Mouse (Mus musculus): ENCODE results near the gene Dnah7c. TPM values are rescaled to one million over a fixed set of nuclear protein-coding genes. Genes with fewer than 3 reads are reported as not detected.
"Not testable (repeated sequence)": the region's sequence is repeated elsewhere in the genome, so short reads cannot be mapped to it uniquely, and the experiment has no call there.

Dnah7c gene
- polyA plus RNA-seq, 1 experiment from 2014 or later, result 0.33 TPM

DNA sequence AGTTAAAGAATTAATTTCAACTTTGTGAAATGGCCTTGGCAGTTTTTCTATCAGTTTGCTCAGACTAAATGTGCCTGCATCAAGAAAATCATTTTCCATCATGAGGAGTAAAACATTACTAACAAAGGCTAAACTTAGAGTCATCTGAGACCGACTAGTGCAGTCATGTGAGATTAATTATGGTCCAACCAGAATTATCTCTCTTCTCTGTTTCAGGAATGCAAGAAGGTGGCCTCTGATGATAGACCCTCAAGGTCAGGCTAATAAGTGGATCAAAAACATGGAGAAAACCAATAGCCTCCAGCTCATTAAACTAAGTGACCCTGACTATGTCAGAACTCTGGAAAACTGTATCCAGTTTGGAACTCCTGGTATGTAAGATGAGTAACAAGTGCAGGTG lies 299.4 kb downstream of the Dnah7c start:
- 76% methylated on average over 1 of the region's 1 CpGs for WGBS
- not testable (repeated sequence) for H3K36me3 ChIP-seq (replicated peaks; ENCODE audit: control insufficient read depth, insufficient read depth); ATAC-seq (ENCODE audit: low FRiP score); H3K4me1 ChIP-seq (replicated peaks; ENCODE audit: control insufficient read depth, insufficient read depth, low read length); H3K9me3 ChIP-seq (ENCODE audit: control insufficient read depth, low read length); H3K27ac ChIP-seq; DNase-seq (ENCODE audit: low spot score); H3K27me3 ChIP-seq (ENCODE audit: control insufficient read depth, insufficient read depth, low read length); H3K4me2 ChIP-seq (replicated peaks); H3K4me3 ChIP-seq (replicated peaks; ENCODE audit: low read length); H3K9ac ChIP-seq

DNA sequence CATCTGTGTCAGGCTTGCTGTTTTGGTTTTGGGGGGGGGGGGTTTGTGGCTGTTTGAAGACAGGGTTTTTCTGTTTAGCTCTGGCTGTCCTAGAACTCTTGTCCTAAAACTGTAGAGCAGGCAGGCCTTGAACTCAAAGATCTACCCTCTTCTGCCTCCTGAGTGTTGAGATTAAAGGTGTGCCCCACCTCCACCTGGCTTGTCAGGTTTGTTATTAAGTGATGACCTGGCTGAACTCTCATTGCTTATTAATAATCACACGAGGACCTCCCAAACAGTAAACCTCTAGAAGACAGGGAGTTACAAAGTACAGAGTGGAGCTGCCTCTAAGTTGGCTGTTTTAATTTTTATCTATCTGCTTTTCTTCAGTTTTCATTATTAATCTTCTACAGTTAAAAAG lies 299.9 kb downstream of the Dnah7c start:
- no peaks in the 10 kb centered on the region for H3K4me1 ChIP-seq (replicated peaks; ENCODE audit: control insufficient read depth, insufficient read depth, low read length)
- no peaks in the 10 kb centered on the region for H3K27me3 ChIP-seq (ENCODE audit: control insufficient read depth, insufficient read depth, low read length)
- no peak overlapping the region for H3K4me2 ChIP-seq (replicated peaks)
- H3K36me3 ChIP-seq (replicated peaks; ENCODE audit: control insufficient read depth, insufficient read depth), result no peaks in the 10 kb centered on the region
- ATAC-seq (ENCODE audit: low FRiP score) (no peak), DNase-seq (ENCODE audit: low spot score) (no peak)
- no peak overlapping the region for H3K4me3 ChIP-seq (replicated peaks; ENCODE audit: low read length)
- H3K9ac ChIP-seq, result no peak overlapping the region
- 90% methylated on average over 1 of the region's 1 CpGs for WGBS
- H3K9me3 ChIP-seq (ENCODE audit: control insufficient read depth, low read length), result no peaks in the 10 kb centered on the region
- no peak overlapping the region for H3K27ac ChIP-seq

DNA sequence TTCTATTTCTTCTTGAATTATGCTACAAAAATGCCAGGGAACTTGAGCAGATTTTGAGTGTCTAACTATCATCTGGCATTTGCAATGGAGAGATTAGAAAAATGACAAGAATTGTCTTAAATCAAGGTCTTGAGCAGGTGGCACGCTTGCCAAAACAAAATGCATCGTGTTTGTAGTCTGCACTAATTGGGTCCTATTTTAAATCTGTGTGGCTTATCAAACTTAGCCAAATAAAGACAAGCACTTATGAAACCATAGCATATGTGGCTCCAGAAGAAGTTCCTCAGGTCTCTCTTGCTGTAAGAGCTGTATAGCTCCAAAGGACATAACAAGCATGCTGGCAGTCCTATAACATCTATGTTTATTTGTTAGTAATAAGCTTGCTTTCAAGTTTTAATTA lies 300.3 kb downstream of the Dnah7c start:
- WGBS, result 87% methylated on average over 2 of the region's 2 CpGs
- DNase-seq (ENCODE audit: low spot score); H3K4me3 ChIP-seq (replicated peaks; ENCODE audit: low read length); H3K27me3 ChIP-seq (ENCODE audit: control insufficient read depth, insufficient read depth, low read length); ATAC-seq (ENCODE audit: low FRiP score); H3K9ac ChIP-seq; H3K27ac ChIP-seq; H3K4me1 ChIP-seq (replicated peaks; ENCODE audit: control insufficient read depth, insufficient read depth, low read length); H3K4me2 ChIP-seq (replicated peaks); H3K9me3 ChIP-seq (ENCODE audit: control insufficient read depth, low read length); H3K36me3 ChIP-seq (replicated peaks; ENCODE audit: control insufficient read depth, insufficient read depth): not testable (repeated sequence)

DNA sequence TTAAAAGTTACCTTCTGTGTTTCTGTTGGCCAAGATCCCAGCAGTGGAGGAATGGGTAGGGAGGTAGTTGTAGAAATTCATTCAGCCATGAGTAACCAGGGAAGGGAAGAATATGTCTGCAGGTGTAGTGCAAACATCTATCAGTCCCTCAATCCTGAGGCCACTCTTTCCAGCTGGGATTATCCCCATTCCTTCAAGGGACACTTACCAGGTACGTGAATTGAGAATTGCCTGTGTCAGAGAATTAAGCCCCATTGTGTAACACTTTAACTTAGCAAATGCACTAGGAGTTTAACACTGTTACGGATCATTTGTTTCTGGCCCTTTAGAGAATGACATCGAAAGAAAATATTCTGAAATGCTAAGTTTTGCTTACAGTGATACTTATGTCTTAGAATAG lies 304.3 kb downstream of the Dnah7c start:
- DNase-seq (ENCODE audit: low spot score); H3K4me1 ChIP-seq (replicated peaks; ENCODE audit: control insufficient read depth, insufficient read depth, low read length); H3K36me3 ChIP-seq (replicated peaks; ENCODE audit: control insufficient read depth, insufficient read depth); H3K27ac ChIP-seq; H3K4me2 ChIP-seq (replicated peaks); ATAC-seq (ENCODE audit: low FRiP score); H3K4me3 ChIP-seq (replicated peaks; ENCODE audit: low read length); H3K27me3 ChIP-seq (ENCODE audit: control insufficient read depth, insufficient read depth, low read length); H3K9ac ChIP-seq; H3K9me3 ChIP-seq (ENCODE audit: control insufficient read depth, low read length): not testable (repeated sequence)
- 94% methylated on average over 3 of the region's 3 CpGs for WGBS

DNA sequence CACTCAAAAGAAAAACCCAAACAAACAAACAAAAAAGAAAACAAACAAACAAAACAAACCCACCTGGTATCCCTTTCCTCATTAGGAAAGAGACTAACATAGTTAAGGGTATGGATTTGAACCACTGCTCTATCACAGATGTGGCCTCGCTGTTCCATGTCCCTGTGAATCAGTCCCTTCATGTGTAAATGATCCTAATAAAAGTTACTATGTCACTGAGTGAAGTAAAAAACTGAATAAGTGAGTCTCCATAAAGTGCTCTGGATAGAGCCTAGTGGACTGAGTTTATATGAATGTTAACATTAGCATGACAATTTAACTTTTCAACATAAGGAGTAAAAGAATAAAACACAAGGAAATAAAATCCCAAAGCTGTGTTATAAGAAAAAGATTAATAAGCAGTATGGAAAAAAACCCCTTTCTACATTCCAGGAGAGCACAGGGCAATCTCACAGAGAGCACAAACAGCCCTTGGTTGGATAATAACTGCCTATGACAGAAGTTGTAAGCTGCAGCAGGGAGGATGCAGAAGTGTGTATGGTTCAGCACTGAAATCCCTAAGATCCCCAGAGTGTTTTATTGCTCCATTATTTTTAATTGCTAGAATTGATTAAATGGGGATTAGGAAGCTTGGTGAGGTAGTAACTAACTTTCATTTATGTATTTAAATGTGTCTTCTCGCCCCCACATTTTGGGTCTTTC lies 308.2 kb downstream of the Dnah7c start:
- 70% methylated on average over 2 of the region's 2 CpGs for WGBS

DNA sequence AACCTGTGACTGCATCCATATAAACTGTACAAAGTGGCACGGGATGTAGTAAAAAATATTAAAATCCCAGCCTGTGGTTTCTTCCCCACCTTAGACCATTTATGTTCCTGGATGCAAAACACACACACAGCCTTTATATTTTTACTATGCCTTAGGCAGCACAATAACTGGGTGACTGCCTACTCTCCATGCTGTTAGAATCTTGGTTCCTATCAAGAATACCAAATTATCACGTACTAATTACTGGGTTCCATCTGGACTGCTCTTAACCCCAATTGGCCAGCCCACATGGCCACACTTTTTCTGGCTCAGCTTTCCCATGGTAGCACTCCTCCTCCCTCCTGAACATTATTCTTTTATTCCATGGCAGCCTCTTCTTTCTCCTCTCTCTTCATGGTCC lies 309.1 kb downstream of the Dnah7c start:
- not testable (repeated sequence) for DNase-seq (ENCODE audit: low spot score); H3K36me3 ChIP-seq (replicated peaks; ENCODE audit: control insufficient read depth, insufficient read depth); H3K9me3 ChIP-seq (ENCODE audit: control insufficient read depth, low read length); H3K9ac ChIP-seq; H3K4me3 ChIP-seq (replicated peaks; ENCODE audit: low read length); ATAC-seq (ENCODE audit: low FRiP score); H3K27me3 ChIP-seq (ENCODE audit: control insufficient read depth, insufficient read depth, low read length); H3K27ac ChIP-seq; H3K4me2 ChIP-seq (replicated peaks); H3K4me1 ChIP-seq (replicated peaks; ENCODE audit: control insufficient read depth, insufficient read depth, low read length)
- WGBS, result 80% methylated on average over 2 of the region's 2 CpGs

More for the DNA sequence above, 308.2 kb downstream of the Dnah7c start:
- not testable (repeated sequence) for DNase-seq (ENCODE audit: low spot score); H3K4me2 ChIP-seq (replicated peaks); H3K27ac ChIP-seq; H3K27me3 ChIP-seq (ENCODE audit: control insufficient read depth, insufficient read depth, low read length); ATAC-seq (ENCODE audit: low FRiP score); H3K4me3 ChIP-seq (replicated peaks; ENCODE audit: low read length); H3K9ac ChIP-seq; H3K9me3 ChIP-seq (ENCODE audit: control insufficient read depth, low read length); H3K4me1 ChIP-seq (replicated peaks; ENCODE audit: control insufficient read depth, insufficient read depth, low read length); H3K36me3 ChIP-seq (replicated peaks; ENCODE audit: control insufficient read depth, insufficient read depth)

DNA sequence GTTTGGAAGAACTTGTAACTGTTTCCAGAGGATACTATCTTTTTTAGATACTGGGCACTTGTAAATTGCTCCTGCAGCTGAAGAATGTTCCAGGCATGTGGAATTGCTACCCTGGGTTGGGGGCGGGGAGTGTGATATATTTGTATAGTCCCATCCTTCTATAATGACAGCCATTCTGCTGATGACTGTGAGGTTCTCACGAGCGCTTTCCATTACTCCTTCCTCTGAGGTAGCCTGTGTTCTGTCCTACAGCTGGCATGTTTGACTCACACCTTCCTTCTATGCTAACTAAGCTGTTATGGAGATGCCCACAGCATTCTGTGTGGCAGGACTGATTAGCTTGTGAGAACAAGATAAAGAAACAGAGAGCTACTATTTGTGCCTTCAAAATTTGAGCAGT lies 339.2 kb downstream of the Dnah7c start:
- not testable (repeated sequence) for H3K4me2 ChIP-seq (replicated peaks); H3K27me3 ChIP-seq (ENCODE audit: control insufficient read depth, insufficient read depth, low read length); DNase-seq (ENCODE audit: low spot score); H3K4me1 ChIP-seq (replicated peaks; ENCODE audit: control insufficient read depth, insufficient read depth, low read length); H3K36me3 ChIP-seq (replicated peaks; ENCODE audit: control insufficient read depth, insufficient read depth); H3K27ac ChIP-seq; H3K9ac ChIP-seq; H3K9me3 ChIP-seq (ENCODE audit: control insufficient read depth, low read length); H3K4me3 ChIP-seq (replicated peaks; ENCODE audit: low read length); ATAC-seq (ENCODE audit: low FRiP score)
- 86% methylated on average over 3 of the region's 3 CpGs for WGBS

DNA sequence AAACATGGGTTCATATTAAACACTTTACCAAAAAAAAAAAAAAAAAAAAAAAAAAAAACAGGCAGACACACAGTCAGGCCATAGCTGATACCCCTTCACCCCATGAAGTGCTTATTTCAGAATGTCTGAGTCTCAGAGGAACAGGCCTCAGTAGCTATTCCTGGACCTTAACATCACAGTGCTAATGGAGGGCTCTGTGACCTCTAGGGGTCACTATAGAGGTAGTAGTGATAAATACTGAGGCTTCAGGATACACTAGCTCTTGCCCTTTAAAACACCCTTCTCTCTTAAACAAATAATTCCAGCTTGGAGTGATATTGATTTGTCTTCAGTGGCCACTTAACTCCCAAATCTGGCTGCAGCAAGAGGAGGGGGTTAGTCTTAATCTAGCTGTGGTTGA lies 343.9 kb downstream of the Dnah7c start:
- H3K27me3 ChIP-seq (ENCODE audit: control insufficient read depth, insufficient read depth, low read length); DNase-seq (ENCODE audit: low spot score); H3K36me3 ChIP-seq (replicated peaks; ENCODE audit: control insufficient read depth, insufficient read depth); H3K4me1 ChIP-seq (replicated peaks; ENCODE audit: control insufficient read depth, insufficient read depth, low read length); ATAC-seq (ENCODE audit: low FRiP score); H3K4me3 ChIP-seq (replicated peaks; ENCODE audit: low read length); H3K9ac ChIP-seq; H3K27ac ChIP-seq; H3K4me2 ChIP-seq (replicated peaks); H3K9me3 ChIP-seq (ENCODE audit: control insufficient read depth, low read length): not testable (repeated sequence)

DNA sequence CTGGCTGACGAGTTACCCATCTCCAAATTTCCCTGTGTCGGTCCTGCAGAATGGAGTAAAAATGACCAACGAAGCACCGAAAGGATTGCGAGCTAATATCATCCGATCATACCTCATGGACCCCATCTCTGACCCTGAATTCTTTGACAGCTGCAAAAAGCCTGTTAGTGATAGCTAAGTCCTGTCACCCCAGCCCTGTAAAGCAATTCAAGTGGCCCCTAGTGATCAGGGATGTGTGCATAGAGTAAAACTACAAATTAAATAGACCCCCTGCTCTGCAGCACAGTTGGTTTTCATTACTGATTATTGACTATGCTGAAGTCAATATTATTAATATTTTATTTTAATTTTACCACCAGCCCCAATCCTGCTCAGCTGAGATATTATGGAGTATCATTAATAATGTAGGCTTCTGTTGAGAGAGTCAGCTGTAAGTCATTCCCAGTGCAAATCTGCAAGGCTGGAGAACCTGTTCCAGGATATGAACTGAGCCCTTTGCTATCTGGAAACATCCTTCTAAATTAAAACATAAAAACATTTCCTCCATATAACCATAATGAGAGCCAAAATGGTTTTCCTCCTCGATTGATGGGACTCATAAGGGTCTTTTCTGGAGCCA lies 344.8 kb downstream of the Dnah7c start:
- ATAC-seq (ENCODE audit: low FRiP score); DNase-seq (ENCODE audit: low spot score); H3K27me3 ChIP-seq (ENCODE audit: control insufficient read depth, insufficient read depth, low read length): not testable (repeated sequence)

More for the DNA sequence above, 344.8 kb downstream of the Dnah7c start:
- H3K36me3 ChIP-seq (replicated peaks; ENCODE audit: control insufficient read depth, insufficient read depth); H3K4me2 ChIP-seq (replicated peaks); H3K4me3 ChIP-seq (replicated peaks; ENCODE audit: low read length); H3K27ac ChIP-seq; H3K9me3 ChIP-seq (ENCODE audit: control insufficient read depth, low read length); H3K9ac ChIP-seq; H3K4me1 ChIP-seq (replicated peaks; ENCODE audit: control insufficient read depth, insufficient read depth, low read length): not testable (repeated sequence)
- 83% methylated on average over 7 of the region's 7 CpGs for WGBS
